Mouse (Mus musculus): Measurements from ENCODE around the gene Sppl2c. TPM values are rescaled to one million over a fixed set of nuclear protein-coding genes. Genes with fewer than 3 reads are reported as not detected.

Gene Sppl2c
- 0.07 TPM in 1 of 2 replicates, not detected in the other for polyA plus RNA-seq (2012; rRNA removed; ENCODE audit: low replicate concordance)

DNA sequence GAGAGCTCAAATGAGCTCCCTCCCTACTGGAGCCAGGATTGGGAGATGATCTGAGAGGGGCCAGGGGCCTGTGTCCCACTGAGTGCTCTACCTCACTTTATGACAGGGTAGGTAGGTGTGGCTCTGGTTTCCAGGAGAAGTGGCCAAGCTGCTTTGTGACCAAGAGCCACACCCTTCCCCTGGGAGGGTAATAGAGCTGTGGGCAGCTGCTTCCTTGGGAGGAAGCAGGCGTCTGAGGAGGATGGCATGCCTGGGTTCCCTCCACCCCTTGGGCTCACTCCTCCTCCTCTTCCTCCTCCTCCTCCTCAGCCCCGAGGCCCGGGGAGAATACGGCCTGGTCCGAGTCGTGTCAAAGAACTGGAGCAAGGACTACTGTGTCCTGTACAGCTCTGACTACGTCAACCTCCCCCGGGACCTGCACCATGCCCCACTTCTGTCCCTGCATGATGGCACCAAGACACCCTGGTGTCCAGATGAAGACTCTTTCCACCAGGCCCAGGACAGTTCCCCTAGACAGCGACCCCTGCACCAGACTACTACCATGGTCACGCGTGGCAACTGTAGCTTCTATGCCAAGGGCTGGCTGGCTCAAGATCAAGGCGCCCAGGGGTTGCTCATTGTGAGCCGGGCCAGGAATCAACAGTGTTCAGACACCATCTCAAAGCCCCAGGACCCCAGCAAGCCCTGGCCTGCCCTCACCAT lies at the start of gene Sppl2c:
Gene Sppl2c, plus strand, starts transcription at position 193 of the 702 bp plus-strand sequence.

GRCm38 (mm10) chr11:104231041-104231911 lies 45.1 kb downstream of the Sppl2c start, which contains the start of gene Mapt:
Mapt (plus strand) TSS chr11:104231390.

Other genes with a start within 250 kb of the Sppl2c start
- 25.4 and 40.7 TPM in 2 replicates for gene Nsf, start 232.3 kb upstream of the Sppl2c start, polyA plus RNA-seq (2012; rRNA removed; ENCODE audit: low replicate concordance)
- gene Arf2, start 219.6 kb upstream of the Sppl2c start, polyA plus RNA-seq (2012; rRNA removed; ENCODE audit: low replicate concordance): 6.8 and 14.1 TPM in 2 replicates
- not detected in 2 replicates for gene Crhr1, start 53.5 kb upstream of the Sppl2c start, polyA plus RNA-seq (2012; rRNA removed; ENCODE audit: low replicate concordance)
- 0.96 and 6.4 TPM in 2 replicates for gene Mapt, start 45.1 kb downstream of the Sppl2c start, polyA plus RNA-seq (2012; rRNA removed; ENCODE audit: low replicate concordance)